Mouse (Mus musculus) 3T3-L1 (cell line): ENCODE measurements at regions not wholly inside any gene's neighbourhood (a gene's known extent, or its start where the extent isn't known, plus 50 kb on each side); places are given as distances from the start of the nearest gene placed in this dataset.

ENCODE experiments used
- DNase-seq: peaks from one replicate; pipeline ENCODE4 v3.0.0-alpha.2; 2015; ENCODE audit warnings: low read depth, low spot score

DNA sequence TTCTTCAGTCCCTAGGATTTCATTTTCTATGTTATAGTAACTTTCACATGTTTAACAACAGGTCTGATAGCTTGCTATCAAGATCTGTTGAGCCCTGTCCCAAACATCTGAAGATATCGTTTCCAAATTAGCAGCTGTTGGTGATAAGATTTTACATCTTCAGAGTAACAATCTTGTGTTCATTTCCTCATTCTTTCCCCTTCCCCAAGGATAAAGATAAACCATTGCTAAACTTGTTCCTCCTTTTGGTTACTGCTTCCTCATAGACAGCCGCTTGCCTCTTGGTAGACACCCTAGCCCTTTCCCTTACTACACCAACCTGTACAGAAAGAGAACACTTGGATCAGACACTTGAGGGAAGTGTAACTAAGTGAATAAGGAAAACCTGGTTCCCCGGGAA is 58.6 kb downstream of the Kcnrg start:
- no peak for DNase-seq

DNA sequence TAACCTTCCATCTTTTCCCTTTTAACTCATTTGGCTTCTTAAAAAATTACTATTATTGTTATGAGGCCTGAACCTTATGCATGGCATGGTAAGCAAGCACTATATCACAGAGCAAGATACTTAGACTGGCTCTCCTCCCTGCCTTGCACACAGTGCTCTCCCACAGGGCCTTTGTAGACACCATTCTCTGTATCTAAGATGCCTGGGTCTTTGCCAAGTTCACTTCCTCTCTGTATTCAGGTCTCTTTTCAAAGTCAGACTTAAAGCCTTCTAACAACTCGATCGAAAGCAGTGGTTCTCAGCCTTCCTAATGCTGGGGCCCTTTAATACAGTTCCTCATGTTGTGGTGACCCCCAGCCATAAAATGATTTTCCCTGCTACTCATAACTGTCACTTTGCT is 65.9 kb downstream of the Kcnrg start:
- DNase-seq: no peak

DNA sequence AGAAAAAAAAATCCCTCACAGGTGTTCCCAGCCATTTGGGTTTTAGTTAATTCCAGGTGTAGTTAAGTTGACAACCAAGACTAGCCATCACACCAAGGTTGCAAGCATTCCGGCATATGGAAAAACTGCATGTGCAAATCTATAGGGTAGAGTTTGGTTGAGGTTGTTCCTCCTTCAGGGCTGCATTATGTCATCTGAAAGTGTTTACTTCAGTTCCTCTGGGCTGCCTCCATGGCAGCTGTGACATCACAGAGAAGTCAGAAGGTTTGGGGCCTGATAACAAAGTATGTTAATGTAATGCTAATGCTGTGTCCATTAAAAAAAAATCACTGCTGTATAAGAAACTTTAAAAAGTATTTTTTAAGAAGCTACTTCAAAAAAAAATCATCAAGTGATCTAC is 70.8 kb downstream of the Kcnrg start:
- DNase-seq: no peak

DNA sequence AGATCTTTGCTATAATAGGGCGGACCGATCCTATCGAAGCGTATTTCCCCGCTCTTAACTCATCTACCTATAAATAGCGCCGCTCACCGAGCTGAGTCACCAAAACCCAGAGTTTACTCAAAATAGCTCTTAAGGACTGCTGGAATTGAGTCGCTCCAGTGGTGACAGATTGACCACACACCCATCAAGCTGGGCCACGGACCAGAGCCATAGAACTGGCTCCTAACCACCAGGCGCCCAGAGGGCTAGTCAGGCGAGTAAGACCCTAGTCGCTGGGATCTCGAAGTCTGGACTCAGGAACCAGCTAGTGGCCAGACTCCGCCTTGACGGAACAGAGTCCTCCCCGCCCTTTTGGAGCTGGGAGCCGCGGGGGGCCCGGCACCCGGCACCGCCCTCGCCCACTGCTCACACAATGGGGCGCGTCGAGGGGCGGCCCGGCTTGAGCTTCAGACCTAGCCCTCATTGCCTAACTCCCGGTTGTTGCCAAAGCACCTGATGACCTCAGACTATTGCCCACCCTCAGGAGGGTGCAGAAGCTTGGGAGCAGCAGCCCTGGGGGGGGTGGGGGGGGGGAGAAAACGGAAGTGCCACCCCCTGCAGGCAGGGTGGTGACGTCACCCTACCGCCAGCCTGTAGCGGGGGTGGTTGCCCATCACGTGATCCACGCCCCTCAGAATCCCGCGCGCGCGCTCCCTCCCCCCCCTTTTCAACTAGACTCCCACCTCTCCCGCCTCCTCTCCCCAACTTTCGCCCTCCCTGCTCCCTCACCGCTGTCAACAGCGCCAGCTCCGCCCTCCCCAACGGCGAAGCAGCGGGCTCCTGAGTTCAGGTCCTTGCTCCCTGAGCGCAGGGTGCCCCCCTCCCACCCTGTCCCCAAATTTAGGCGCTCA is 73.8 kb downstream of the Kcnrg start:
- DNase-seq: peak; percentile 90

DNA sequence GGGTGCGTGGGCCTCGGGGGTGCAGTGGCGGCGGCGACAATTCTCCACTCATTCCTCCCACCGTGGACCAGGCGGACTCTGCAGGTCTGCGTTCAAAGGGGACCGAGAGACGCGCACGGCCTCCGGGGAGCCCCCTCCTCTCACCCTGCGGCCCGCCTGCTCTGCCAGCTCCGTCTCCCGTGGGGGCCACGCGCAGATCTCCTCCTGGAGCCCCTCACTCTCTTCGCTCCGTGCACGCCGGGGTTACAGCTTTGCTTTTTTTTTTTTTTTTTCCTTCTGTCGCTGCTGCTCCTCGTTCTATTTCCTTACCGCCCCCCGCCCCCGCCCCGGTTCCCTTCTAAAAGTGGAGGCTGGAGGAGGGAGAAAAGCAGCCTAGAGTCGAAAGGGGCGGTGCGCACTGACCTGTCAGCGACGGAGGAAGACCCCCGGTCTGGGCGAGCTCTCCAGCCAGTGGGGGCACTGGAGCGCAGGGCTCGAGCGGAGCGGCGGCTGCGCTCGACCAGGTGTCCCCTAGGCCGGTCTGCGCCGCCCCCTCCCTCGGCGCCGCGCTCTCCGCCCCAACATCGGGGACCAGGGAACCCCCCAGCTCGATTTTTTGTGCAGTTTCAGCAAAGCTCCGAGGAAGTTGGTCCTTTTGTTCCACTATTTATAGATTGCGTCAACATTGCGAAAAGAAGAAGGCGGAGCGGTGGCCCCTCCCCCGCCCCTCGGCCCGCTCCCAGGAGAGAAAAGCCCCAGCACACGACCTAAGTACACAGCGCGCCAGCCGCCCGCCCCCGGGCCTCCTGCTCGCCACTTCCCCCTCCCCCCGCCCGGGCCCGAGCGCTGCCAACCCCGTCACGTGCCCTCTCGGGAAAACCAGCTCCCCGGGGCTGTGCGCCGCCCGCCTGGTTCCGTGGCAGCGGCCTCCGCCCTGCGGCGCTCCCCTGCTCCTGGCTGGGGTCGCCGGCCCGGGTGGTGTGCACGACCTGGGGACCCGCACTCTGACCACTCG is 74.7 kb downstream of the Kcnrg start:
- DNase-seq: peak; percentile 86

DNA sequence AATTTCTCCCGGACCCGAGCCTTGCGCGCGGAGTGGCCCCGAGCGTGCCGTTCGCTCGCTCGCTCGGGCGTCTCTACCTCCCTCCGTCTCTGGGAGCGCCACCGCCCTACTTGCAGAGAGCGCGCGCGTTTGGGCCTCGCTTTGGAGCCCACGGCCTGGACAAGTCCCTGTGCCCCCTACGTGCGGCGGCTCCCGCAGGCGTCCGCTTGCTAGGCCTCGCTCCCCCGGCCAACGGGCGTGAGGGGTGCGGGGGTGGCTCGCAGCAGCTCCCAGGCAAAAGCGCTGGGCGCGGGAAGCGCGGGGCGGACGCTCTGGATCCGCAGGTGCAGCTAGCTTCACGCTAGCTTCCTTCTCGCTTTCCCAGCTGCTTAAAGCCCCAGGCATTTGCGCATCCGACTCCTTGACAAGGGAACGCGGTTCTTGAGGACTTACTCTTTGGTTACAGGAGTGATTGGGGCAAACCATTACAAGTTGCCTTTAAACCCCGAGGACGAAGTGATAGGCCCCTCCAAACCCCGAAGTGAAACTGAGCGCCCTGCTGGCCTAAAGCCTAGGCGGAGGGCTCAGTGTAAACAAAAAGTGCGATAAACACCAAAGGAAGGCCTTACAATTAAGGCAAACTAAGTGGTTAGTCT is 75.6 kb downstream of the Kcnrg start:
- peak; percentile 56 for DNase-seq

DNA sequence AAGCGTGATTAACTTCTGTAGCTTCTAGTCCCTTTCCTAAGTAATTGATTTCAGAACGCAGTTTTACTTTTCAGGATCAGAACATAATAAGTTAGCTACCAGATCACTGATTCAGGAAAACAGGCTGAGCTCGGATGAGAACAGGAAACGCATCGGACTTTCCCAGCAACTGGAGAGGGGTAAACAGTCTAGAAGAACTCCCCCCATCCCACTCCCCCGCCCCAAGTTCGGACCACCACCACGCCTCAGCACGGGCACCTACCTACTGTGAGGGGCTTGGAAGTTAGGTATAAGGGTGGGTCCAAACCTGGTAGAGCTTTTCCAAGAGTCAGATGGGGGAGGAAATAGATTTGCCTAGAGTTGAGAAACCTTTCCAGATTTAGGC is 76.1 kb downstream of the Kcnrg start:
- no peak for DNase-seq

DNA sequence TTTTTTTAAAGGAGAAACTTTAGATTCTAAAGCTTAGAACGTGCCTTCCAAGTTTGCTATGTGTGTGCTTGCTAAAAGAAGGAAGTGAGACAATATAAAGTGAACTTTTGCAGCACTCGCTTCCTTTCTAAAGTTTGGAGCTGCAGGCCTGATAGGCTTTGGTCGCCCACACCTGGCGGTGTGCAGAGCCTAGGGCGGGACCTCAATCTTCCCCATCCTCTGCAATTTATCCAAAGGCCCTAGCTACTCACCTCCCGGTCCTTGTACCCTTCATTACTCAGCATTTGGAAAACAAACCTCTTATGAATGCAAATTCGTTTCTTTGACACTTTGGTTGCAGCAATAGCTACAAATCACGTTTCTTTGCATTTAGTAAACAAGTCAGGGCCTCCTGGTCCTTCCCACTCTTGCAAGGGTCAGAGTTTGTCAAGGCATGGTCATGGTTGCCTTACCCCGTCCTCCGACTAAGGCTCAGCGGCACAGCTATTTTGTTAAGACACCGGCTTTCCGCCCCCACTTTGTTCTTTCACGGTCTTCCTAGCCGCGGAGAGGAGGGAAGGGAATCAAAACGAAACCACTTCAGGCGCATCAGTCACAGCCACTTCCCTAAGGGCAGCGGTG is 76.6 kb downstream of the Kcnrg start:
- DNase-seq: no peak

DNA sequence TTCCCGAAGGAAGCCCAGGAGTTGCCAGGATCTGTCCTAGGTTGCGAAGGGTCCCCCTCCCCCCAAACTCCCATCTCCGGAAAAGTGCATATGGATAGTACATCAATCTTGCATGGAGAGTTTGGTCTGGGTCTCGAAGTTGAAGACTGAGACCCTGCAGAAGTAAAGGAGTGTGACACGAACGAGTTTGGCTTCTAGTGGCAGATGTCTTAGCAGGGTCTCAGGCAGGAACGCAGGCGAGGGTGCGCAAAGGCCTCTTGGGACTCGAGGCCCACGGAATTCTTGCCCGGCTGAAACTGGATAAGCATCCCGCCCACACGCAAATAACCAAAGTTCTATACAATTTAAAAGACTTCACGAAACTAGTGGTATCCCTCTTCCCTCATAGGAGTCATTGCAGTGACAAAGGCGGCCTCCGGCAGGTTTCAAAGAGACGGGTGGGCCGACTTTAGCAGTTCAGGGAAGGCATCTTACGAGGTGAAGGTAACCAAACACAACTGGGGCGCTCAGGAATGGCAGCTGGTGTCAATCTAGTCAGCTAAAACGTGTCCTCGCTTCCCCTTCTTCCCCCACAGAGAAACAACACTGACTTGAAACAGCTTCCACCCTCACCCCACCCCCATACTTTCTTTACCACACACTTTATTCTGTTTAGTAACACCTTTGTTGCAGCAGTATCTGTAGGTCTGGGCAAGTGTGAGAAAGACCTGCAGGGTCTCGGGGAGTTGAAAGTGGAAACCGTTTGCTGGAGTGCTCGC is 77.4 kb downstream of the Kcnrg start:
- no peak for DNase-seq

DNA sequence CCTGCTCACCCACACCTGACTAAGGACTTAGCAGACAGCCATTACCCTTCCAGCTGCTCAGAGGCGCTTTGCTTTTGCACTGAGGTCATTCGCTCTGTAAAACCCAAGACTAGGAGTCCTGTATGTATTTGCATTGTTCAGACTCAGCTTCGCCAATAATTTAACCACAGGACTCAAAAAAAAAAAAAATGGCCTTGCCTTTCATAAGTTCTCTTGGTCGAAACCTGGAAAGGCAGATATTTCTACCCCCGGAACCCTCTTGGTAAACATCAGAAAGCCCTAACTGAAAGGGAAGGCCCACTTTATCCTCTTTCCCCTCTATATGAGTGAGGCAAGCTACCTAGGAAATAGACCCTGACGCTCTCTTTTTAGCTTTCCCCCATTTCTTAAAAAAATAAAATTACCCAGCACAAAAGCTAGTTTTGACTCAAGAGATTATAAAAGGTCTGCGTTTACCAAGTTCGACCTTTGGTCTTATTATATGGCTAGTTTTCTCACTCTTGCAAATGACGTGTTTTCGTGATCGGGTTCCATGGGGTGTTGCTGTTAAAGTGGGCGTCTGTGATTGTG is 78.1 kb downstream of the Kcnrg start:
- DNase-seq: no peak

DNA sequence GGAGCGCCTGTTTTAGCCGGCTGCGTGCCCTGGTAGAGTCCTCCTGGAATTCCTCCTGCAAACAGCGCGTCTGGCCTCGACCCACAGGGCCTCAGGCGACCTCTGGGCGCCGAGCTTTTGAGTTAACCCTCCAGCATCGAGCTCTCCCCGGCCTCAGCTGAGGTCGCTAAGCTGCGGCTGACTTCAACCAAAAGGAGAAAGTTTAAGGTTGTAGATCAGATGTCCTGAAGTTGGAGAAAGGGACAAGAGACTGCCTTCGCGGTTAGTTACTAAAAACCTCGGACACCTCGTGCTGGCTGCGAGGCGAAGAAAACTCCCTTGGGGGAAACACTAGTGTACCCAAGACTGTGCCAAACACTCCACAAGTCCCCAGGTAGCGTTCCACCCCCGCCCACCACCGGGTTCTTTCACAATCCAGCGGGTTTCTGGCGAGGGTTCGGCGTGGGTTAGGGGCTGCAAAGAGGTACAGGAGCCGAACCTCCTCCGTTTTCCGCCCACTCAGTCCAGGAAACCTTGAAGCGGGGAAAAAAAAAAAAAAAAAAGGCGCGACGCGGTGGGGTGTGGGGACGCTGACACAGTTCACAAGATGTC is 78.9 kb downstream of the Kcnrg start:
- DNase-seq: no peak

DNA sequence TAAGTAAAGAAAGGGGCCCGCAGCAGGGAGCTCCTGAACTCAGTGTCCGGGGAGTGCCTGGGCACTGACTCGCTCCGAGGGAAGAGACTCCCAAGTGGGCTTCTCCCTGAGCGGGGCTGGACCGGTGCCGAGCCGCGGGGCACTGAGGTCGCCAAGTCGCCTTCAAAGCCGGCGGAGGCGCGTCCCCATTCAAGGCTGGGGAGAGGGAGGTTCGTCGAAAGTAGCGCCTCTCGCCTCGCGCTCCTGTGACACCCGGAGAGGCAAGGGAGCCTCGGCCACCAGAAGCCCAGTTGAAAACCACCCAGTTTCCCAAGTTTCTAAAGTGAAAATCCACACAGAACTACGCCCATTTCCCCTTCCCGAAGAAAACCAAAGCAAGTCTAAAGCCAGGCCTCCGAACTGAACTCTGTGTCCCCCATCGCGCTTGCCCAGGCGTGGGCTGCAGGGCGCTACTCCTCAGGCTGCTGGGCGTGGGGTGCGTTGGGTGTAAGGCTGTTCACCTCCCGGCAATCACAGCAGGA is 79.6 kb downstream of the Kcnrg start:
- DNase-seq: no peak

DNA sequence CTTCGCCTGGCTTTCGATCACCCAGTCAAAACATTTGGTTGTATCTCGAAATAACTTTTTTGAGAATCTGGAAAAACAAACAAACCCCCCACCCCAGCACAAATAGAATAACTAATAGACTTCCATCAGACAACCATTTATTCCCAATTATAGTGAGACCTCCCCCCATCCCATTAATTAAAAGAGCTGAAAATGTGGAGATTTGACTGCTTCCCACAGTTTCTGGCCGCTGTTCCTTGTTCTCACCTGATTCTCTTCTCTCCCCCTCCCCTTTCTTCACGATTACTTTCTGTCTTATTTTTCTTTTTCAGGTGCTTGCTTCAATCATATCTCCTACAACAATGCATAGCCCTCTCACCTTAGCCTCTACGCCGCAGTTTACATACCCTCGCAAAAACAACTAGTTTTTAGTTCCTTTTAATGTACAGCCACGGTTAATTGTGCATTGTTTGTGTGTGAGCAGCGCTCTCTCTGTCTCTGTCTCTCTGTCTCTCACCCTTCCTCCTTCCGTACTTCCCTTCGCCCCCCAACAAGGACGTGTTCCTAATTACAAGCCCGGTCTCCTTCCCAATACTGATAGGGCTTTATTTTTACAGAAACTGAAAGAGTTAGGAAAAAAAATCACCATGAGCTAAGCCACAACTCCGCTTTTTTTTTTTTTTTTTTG is 80.2 kb downstream of the Kcnrg start:
- DNase-seq: no peak

DNA sequence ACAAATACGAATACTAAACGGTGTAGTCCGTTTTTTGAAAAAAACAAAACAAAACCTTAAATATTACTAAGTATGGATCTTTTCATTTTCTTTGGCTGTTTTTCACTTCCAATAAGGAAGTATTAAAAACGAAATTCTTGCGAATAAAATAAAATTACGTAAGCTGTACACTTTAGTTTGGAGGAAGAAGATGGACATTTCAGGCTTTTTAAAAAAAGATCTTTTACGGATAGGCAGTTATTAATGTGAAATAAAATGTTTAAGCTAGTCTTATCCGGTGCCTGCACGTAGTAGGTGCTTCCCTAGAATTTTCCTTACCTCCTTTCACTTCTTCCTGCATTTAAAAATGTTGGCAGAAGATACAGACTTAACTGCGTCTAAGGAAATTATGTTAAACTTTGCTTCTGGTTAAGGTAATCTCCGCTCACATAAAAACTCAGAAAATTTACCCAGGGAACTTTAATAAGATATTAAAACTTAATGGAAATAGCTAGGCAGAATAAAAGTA is 80.8 kb downstream of the Kcnrg start:
- no peak for DNase-seq

DNA sequence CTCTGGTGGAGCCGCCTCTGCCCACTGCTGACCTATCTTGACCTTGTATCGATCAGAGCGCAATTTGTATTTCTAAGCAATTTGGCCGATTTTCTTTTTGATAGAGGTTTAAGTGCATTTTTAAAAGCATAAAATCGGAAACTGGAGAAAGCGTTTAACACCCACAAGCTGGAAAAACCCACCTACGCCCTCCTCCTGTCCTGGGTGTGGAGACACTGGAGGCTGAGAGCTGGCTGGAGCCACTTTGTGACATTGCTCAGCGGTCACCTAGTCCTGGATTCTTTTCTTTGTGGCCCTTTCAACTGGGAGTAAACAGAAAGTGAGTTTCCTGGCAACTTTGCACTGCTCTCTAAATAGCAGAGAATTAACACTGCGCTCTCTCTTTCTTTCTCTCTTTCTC is 81.4 kb downstream of the Kcnrg start:
- no peak for DNase-seq

DNA sequence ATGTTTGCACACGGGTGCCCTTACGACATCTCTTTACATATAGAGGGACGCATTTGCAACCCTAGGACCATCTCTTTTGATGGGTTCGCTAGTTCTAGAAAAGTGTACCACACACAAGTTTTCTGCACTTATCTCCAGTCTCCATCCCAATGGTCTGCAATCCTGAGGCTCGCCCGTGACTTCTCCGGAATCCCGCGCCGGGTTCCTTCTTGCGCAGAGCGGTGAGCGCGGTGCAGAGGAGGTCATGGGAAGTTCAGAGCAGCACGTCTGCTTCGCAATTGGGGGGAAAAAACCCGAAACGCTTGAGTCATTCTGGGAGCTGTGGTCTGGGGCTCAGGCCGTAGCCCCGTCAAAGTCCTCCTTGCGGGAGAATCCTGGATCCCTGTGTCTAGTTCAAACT is 82.0 kb downstream of the Kcnrg start:
- no peak for DNase-seq

DNA sequence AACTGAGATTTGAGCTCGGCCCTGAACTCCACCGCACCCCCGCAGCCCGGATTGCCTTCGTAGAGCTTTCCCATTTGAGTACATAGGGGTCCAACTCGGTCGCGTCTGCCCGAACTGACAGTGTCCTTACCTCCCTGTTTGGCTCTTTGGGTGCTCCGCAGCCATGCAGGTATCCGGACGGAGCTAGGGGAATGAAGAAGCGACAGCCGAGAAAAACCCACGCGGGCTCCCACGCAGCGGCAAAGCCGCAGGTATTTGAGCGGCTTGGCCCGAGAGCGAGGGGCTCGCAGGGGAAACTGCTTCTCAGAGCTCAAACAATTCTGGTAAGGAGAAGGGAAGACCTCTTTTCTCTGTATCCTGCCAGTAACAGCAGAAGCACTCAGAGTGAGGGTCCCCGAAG is 82.5 kb downstream of the Kcnrg start:
- no peak for DNase-seq

DNA sequence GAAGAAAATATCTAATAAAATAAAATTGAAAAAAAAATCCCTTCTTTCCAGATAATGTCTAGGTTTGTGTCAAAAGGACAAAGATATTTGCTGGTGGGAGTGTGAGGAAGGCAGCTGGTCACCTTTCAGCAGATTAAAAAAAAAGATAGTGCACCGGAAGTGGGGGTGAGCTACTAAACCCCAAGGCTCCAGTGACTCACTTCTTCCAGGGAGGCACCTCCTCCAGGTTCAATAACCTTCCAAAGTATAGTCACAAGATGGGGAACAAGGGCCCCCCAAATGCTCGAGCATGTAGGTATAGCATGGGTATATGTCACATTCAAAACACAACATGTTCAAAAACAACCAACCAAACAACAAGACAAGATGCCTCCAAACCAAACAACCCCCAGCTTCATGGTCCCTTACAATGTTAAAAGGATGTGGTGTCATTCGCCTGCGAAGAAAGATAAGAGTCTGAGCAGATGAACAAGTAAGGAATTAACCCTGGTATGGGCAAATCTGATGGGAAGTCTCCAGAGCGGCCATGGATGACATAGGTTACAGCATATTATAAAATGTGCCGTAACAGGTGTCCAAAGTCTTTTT is 84.6 kb downstream of the Kcnrg start:
- no peak for DNase-seq

DNA sequence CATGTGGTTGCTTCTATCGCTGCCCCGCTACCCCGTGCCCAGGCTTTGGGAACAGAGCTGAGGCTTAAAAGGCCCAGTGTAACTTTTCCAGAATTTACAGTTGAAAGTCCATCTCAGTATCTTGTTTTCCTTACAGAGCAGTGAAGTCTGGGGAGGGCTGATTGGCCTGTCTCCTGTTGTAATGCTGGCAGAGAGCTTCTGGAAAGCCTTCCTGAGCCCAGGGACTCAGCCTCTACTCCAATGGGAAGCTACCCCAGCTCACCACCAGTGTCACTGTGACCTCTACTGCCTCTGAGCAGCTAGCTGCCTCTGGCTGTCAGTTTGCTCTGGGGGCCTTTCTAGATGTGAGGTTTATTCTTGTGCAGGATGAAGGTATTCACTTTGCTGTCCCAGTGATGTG is 87.5 kb downstream of the Kcnrg start:
- no peak for DNase-seq
